Mouse (Mus musculus) spleen, postnatal 4 days (tissue): Measurements from ENCODE around the gene H2-Eb1.
"Not testable (repeated sequence)": the region's sequence is repeated elsewhere in the genome, so short reads cannot be mapped to it uniquely, and the experiment has no call there.

Experiments used
- DNase-seq, 2 experiments: peaks; one replicate each; pipeline ENCODE4 v3.0.0; 2022; ENCODE audit warnings: low spot score in 2 of 2

Gene H2-Eb1

GRCm38 (mm10) chr17:34291609-34292008 lies 14.1 kb upstream of the H2-Eb1 start:
- DNase-seq: peak; percentile 74 to 86

- no peak for DNase-seq
Measured at GRCm38 (mm10) chr17:34292570-34292969, 13.1 kb upstream of the H2-Eb1 start.

GRCm38 (mm10) chr17:34293533-34293932 lies 12.1 kb upstream of the H2-Eb1 start:
- peak in 1 of 2 experiments; percentile 37 for DNase-seq

GRCm38 (mm10) chr17:34294249-34294648 lies 11.4 kb upstream of the H2-Eb1 start:
- DNase-seq: no peak

- no peak for DNase-seq
Measured at GRCm38 (mm10) chr17:34295307-34295706, 10.4 kb upstream of the H2-Eb1 start.

- peak in 1 of 2 experiments; percentile 32 for DNase-seq
Measured at GRCm38 (mm10) chr17:34295891-34296794, 9.5 kb upstream of the H2-Eb1 start.

GRCm38 (mm10) chr17:34299356-34299755 lies 6.3 kb upstream of the H2-Eb1 start:
- DNase-seq: no peak

GRCm38 (mm10) chr17:34300071-34300470 lies 5.6 kb upstream of the H2-Eb1 start:
- no peak for DNase-seq

- DNase-seq: peak; percentile 60 to 72
Measured at GRCm38 (mm10) chr17:34300691-34301566, 4.7 kb upstream of the H2-Eb1 start.

- DNase-seq: no peak
Measured at GRCm38 (mm10) chr17:34301670-34302190, 3.9 kb upstream of the H2-Eb1 start.

GRCm38 (mm10) chr17:34303789-34304188 lies 1.9 kb upstream of the H2-Eb1 start:
- DNase-seq: no peak

- peak in 1 of 2 experiments; percentile 63 for DNase-seq
Measured at GRCm38 (mm10) chr17:34304751-34305150, 916 bp upstream of the H2-Eb1 start.

- no peak for DNase-seq
Measured at GRCm38 (mm10) chr17:34306407-34306806, 740 bp downstream of the H2-Eb1 start.

GRCm38 (mm10) chr17:34307216-34307615 lies 1.5 kb downstream of the H2-Eb1 start:
- DNase-seq: no peak

- no peak for DNase-seq
Measured at GRCm38 (mm10) chr17:34308161-34308560, 2.5 kb downstream of the H2-Eb1 start.

- DNase-seq: no peak
Measured at GRCm38 (mm10) chr17:34309225-34309624, 3.6 kb downstream of the H2-Eb1 start.

GRCm38 (mm10) chr17:34309683-34310385 lies 4.2 kb downstream of the H2-Eb1 start:
- peak in 1 of 2 experiments; percentile 45 for DNase-seq

- DNase-seq: not testable (repeated sequence)
Measured at GRCm38 (mm10) chr17:34310526-34310925, 4.9 kb downstream of the H2-Eb1 start.

GRCm38 (mm10) chr17:34312185-34312584 lies 6.5 kb downstream of the H2-Eb1 start:
- DNase-seq: no peak

- DNase-seq: peak; percentile 74 to 89
Measured at GRCm38 (mm10) chr17:34313393-34313792, 7.7 kb downstream of the H2-Eb1 start.

- no peak for DNase-seq
Measured at GRCm38 (mm10) chr17:34314286-34314685, 8.6 kb downstream of the H2-Eb1 start.
